Mouse (Mus musculus): Measurements from ENCODE around the gene Gm21915.
A peak's percentile ranks its signal among the peaks of the same experiment; 100 is the strongest.

Gene Gm21915

DNA sequence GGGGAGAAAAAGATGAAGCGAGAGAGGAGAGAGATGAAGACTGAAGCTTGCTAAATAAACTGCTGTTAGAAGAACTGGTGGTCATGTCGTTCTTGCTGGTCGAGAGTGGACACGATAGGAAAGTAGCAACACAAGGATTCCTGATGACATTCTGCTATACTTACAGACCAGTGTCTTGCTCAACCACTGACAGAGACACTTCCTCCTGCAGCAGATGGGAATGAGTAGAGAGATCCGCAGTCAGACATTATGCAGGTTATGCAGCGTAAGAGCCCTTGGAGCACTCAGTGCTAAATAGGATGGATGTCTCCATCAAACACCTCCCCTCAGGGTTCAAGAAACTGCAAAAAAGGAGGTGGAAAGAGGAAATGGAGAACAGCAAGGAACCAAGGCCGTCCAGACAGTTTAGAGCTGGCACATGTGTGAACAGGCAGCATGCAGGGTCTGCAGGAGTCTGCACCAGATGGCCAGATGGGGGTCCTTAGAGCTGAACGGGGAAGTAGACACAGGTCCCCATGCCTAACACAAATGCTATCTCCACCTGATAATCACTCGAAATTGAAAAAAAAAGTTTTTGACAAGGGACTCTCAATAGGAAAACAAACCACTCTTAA is 4.1 kb upstream of the Gm21915 start:
- DNase-seq (ENCODE audit: extremely low spot score, low read depth, low spot score) = no peak

DNA sequence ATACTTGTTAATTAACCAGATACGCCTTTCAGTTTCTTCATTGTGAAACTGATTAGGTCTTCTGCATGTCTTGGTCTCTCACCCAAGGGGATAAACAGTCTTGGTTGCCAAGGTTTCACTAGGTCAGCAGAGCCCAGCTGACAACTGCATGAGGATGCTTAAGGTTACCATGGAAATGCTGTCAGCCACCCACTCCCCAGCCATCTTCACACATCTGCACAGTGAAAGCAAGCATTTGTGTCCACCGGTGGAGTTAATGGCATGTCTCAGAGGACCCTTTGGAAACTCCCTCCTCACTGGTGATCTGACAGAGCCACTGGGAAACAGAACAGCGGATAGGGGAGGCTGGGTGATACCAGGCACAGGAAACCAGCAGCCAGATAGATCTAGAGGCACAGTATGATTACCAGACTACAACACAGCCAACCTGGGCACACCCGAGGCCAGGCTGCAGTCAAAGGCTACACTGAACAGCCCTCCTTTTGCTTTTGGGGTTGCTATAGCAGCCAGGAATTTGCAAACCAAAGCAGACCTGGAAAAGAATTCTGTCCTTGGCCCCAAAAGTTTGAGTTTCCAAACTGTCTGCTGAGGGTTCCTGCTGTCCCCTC is 1.0 kb downstream of the Gm21915 start:
- DNase-seq (ENCODE audit: extremely low spot score, low read depth, low spot score) = no peak

DNA sequence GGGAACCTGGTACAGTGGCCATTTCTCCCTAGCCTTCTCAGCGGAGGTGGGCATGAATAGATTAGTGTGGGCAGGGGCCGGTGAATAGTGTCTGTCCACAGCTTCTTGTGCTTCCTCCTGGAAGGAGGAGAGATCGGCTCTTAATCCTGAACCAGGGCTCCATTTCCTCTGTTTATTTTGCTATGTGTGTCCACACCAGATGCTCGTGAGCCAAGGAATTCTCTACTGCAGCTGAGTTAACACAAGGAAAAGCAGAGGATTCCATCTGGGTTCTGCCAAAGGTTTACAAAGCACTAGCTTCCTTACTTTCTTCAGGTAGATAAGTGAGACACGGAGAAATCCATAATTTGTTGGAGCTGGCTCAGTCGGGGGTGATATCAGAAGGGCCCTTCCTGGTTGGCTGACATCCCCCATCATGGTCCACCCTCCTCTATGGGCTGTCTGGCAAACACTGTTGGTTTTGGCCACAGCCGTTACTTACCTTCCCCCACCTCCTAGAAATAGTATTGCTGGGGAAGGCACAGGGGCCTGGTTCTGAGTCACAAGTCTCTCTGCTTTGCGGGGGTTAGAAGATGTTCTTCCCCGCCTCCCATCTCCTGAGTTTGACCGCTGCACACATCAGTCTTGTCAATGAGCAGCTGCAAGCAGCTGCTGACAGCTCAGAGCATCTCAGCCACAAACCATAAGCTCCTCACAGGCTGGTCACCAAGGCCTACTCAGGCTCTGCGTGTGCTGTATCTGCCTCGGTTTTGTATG is 5.0 kb downstream of the Gm21915 start:
- DNase-seq (ENCODE audit: extremely low spot score, low read depth, low spot score) = no peak

DNA sequence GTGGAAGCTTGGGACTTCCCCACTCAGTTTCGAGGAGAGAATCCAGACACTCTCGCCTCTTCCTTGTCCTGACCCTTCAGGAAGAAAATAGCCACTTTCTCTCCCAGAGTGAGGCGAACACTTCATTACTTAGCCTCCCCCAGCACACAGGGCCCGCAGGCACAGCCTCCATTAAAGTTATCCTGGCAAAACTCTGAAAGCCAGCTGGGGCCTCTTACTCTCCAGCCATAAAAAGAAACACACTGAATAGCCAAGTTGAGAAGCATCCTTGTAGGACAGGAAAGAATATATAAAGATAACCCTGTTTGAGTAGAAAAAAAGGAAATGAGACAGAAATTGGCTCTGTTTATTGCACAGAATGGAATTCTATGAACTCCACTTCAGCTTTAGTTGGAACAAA is 8.2 kb downstream of the Gm21915 start:
- no peak for DNase-seq (ENCODE audit: extremely low spot score, low read depth, low spot score)

DNA sequence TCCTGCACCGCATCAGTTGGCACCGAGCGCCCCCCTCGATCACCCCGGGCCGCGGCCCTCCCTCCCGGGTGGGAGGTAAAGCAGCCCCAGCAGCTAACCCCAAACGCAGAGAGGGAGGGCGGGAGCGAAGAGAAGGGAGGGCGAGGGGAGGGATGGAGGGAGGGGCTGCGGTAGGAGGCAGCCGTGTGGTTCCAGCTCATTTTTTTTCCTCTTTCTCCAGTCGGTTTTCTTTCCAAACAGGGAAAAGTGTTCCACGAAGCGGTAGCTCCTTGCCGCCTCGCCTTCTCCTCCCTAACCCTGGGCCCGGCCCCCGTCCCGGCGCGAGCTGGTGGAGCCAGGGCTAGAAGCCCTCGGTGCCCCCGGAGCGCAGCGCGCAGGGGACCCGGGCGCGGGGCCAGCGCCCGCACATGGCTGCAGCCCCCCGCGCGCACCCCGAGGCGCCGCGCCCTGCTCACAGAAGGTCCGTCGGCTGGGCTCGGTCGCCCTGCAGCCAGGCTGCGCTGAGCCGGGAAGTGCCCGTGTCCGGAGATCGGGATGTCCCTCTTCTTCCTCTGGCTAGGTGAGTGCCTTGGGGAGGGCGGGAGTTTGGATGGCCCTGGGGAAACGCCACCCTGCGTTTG is 15.5 kb downstream of the Gm21915 start, which contains the start of gene Clmp:
TSS of gene Clmp (plus strand) at position 162 of the 620 bp plus-strand sequence.
- DNase-seq (ENCODE audit: extremely low spot score, low read depth, low spot score) = no peak

DNA sequence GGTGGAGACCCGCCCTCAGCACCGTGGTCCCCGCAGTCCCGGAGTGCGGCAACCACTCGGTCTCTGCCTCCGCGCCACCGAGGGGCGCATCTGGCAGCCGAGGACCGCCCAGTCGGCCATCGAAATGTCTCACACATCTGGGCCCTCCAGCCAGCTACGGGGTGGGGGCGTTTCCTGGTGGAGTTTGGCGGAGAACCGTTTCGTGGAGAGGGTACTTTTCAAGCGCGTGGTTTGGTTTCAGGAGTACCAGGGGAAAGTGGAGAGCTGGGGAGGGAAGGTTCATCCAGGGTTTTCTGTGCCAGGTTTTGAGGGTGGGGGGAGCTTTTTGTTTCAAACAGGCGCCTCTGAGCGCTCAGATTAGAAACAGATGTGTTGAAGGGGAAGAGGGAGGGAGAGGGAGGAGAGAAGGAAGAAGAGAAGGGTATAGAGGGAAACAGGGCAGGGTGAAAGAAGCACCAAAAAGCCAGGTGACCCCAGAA is 16.0 kb downstream of the Gm21915 start:
- DNase-seq (ENCODE audit: extremely low spot score, low read depth, low spot score) = peak; percentile 33

DNA sequence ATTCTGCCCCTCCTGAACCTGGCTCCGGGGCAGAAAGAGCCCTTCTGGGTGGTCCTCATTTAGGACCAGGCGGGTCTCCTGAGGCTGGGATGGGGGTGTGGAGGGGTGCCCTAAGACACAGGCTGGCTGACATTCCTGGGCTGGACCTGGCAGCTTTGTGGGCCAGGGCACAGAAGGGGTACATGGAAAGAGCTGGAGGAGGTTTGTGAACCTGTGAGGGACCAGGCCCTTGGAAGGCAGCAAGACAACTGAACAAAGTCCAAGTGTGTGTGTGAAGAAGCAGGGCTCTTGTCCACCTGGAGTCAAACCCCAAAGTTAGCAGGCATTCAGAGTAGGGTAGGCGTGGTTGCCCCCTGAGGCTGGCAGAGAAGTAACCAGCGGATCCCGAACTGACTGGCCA is 16.6 kb downstream of the Gm21915 start:
- no peak for DNase-seq (ENCODE audit: extremely low spot score, low read depth, low spot score)

DNA sequence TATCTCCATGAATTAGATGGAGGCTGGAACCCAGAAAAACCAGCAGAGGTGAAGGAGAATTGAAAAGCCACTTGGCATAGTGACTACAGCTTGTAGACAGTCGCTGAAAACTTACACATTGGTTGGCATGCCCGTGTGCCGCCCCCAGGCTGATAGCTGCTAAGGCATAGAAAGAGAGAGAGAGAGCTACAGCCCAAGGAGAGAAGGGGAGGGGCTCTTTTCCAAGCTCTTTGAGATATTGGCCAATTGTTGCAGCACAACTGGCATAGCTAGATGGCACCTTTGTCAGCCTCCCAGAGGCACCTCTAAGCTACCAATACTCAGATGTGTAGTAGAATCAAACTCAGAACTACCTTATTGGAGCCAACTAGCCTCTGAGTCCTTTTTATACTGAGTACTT is 17.1 kb downstream of the Gm21915 start:
- DNase-seq (ENCODE audit: extremely low spot score, low read depth, low spot score) = no peak

DNA sequence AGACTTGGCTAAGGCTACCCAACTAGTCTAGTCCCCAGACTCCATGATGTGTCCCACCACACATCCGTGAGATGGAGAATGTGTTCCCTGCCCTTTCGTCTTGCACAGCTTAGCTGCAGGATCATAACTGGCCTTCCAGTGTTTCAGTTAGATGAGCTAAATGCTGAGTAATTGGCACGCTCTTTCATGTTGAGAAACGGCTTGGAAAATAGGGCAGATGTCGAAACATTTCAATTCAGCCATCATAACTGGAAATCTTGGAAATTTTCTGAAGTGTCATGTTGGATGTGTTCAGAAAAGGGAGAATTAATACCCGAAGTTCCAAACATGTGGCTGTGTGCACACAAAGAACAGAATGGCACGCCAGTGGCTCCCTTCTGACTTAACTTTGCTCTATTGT is 20.1 kb downstream of the Gm21915 start:
- no peak for DNase-seq (ENCODE audit: extremely low spot score, low read depth, low spot score)

DNA sequence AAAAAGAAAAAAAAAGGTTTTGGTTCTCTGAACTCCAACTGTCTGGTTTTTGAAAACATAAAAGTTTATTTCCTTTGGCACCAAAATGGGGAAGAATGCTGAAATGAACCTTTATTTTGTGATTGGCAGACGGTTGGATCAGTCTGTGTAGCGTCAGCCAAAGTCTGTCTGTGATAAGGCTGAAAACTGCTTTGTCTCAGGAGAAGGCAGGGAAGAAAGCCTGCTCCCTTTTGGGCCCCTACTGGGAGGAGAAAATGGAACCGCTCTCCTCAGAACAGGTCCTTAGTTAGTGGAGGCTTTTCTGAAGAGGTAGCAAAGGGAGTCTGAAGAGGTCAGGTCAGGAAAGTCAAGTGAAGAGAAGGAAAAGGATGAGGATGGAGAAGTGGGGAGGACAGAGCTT is 22.6 kb downstream of the Gm21915 start:
- no peak for DNase-seq (ENCODE audit: extremely low spot score, low read depth, low spot score)

DNA sequence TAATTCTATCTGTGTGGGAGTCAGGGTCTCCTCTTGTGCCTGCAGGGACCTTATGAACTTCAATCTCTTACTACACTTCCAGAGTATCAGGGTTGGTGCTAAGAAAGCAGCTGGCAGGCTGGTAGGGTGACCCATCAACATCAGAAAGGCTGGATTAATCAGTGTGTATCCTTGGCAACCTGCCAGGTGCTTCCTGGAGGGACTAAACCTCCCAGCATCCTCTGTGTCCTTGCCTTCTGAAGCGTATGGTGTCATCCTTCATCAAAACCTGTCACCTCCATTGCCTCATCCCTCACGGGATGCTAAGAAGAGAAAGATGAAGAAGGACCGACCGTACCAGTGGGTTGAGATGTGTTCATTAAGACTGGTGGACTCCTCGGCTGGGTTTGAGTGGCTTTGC is 23.4 kb downstream of the Gm21915 start:
- DNase-seq (ENCODE audit: extremely low spot score, low read depth, low spot score) = no peak

DNA sequence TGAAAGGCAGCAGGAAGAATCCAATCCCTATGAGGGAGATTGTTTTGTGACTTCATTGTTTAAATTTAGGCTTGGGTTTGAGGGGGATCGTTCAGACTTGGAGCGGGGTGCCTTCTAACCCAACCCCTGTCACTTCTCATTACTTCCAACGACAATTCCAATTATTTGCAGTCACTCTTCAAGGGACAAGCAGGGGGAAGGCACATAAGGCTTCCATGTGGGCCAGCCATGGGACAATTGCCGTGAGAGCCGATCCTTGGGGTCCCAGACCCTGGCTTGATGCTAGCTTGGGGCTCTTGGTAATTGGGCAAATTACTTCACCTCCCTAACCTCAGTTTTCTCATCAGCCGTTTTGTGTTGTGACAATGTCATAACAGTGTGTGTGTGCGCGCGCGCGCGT is 23.9 kb downstream of the Gm21915 start:
- no peak for DNase-seq (ENCODE audit: extremely low spot score, low read depth, low spot score)

DNA sequence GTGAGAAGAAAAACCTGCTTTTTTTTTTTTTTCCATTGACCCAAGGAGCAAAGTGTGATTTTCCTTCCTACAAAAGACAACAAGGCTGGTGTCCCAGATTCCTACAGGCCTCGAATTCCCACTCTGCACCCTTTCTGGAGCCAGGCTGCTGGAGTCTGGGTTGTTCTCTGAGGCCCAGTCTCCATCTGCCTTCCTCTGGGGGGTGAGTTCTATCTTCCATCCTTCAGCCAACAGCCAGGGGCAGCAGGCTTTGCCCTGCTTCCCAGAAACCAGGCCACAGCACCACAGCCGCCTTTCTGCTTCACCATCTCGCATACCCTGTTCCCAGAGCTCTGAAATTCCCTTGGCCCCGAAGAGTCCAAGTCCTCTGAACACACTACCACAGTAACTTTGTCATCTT is 25.7 kb downstream of the Gm21915 start:
- DNase-seq (ENCODE audit: extremely low spot score, low read depth, low spot score) = no peak

DNA sequence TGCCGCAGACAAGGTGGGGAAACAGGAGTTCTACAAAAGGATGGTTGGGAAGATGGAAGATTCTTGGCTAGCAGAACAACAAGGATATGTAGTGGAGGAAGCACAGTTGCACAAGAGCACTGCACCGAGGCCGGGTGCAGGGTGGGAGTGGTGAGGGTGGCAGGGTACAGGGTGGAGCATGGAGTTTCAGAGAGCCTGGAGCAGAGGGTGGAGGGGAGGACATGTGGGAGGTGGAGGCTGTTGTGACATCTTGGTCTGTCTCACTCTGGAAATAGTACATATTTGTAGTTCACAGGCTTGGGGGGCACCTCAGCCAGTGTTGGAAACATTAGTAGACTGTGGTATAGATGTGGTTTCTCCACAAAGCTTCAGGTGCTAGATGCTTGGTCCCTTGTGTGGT is 28.8 kb downstream of the Gm21915 start:
- no peak for DNase-seq (ENCODE audit: extremely low spot score, low read depth, low spot score)

DNA sequence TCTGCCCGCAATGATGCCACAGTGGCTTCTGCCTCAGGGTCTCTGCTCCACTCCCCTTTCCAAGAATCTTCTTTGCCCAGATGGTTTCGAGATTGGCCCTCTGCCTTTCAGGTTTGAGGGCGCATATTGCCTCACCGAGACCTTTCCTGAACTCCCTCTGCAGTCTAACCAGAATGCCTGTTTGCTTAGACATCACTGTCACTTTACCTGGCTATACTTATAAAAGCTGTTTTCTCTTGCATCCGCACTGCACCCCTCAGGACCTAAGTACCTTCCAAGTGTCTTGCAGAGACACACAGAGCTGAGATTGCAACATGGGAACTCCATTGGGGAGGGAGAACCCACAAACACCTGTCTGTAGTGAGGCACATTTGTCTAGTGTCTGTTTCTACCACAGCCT is 29.8 kb downstream of the Gm21915 start:
- no peak for DNase-seq (ENCODE audit: extremely low spot score, low read depth, low spot score)

DNA sequence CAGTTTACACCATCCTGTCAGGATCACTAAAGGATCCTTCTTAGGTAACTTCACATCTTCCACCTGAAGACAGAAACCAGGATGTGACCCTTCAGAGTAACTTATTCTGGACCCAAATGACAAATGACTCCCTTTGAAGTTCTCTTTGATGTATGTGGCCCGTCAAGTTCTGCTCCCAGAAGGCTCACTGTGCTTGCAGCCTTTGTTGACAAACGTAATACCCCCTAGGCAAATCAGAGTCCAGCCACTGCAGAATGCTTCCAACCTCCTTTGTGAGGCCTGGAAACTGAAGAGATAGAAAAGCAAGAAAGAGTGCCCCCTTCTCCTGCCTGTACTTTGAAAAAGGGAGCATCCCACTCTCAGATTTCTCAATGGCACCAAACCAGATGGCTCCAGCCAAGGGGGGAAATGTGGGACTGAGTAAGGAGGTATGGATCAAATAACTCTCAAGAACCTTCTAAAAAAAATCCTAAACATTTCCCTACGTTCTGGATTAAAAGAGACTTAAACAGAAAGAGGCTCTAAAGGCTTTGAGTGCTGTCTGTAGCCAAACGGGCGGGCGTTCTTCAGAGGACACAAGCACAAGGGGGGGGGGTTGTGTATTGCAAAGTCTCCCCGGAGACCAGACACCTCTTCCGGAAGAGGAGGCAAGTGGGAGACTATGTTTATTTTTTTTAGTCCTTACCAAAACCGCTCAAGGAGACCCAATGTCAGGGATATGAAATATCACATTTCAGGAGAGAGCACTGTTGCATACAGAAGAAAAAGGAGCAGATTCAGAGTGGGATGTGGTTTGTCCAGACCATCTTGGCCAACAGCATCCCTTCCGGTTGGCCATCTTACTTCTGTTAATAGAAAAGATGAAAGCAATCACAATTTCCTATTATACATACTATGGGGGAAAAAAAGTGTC is 34.2 kb downstream of the Gm21915 start:
- DNase-seq (ENCODE audit: extremely low spot score, low read depth, low spot score) = no peak

DNA sequence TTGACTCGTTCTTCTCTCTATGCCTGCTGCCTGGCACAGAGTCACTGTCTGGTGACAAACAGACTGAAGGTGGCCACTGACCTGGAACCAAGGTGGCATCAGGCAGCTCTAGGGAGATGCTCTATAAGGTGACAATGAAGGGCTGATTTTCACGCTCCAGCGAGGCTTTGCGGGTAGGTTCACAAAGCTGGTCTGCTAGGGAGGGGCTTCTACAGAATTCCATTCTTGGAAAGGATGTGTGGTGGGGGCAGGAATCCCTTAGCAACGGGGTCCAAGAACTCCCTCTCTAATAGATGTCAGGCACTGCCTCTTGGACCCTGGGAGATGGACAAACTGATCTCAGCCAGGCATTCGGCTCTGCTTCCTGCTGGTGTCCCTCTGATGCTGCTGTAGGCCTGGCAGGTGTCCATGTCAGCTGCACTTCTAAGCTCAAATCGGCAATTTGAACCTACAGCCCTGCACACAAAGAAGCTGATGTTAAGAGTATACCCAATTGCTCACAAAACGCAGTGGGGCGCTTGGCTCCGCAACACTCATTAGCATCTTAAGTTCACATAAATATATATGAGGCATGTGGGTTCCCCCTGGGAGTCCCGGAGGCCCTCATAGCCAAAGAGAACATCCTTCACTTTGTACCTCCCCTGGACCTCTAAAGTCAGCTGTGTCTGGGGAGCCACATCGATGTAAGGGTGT is 38.2 kb downstream of the Gm21915 start:
- no peak for DNase-seq (ENCODE audit: extremely low spot score, low read depth, low spot score)

DNA sequence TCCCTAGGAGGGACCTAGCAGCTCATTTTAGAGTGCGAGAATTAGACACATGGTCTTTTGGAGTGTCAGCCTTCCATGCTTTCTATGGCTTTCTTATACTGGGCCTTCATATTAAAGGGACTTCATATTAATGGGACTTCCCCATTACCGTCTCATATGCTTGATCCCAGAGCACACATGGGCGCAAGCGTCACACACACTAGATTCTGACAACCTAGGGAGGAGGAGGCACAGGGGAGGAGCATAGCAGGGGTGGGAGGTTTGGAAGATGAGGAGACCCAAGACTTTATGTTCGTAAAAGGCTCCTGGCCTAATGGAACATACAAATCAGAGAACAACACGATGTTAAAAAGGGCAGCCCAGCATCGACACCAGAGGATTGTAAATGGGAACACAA is 38.7 kb downstream of the Gm21915 start:
- DNase-seq (ENCODE audit: extremely low spot score, low read depth, low spot score) = no peak

DNA sequence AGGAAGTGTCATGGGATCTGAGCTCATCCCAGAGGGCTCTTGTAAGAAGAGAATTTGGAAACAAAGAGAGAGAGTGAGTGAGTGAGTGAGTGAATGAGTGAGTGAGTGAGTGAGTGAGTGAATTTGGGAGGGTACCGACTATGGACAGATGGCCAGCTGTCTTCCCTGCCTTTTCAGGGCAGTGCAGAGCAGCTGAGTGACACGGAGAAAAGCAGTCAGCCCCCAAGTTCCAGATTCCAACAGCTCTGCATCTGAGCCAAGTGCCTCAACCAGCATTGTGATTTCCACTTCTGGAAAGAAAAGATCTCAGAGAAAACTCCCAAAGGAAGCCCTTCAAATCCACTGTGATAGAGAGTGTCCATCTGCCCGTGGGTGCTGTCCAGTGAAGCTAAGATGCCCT is 39.2 kb downstream of the Gm21915 start:
- no peak for DNase-seq (ENCODE audit: extremely low spot score, low read depth, low spot score)

DNA sequence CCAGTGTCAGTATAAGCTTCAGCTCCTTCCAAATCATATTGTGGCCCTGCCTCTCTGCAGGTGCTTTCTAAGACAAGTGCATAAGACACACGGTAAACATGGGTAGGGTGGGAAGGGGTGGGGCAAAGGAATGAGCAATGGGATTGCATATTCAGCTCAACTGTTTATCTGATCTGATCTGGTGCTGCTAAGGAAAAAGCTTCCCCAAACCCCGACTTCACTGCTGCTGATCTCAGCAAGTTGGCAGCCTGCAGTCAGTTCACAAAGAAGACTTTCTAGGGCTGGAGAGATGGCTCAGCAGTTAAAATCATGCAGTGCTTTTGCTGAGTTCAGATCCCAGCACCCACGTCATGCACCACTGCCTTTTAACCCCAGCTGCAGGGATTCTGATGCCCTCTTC is 39.6 kb downstream of the Gm21915 start:
- DNase-seq (ENCODE audit: extremely low spot score, low read depth, low spot score) = no peak
